Mouse (Mus musculus): Measurements from ENCODE around the gene Npb. TPM values are rescaled to one million over a fixed set of nuclear protein-coding genes. Genes with fewer than 3 reads are reported as not detected.

Gene Npb
- polyA plus RNA-seq, 1 experiment from 2014 or later, result 3.6 TPM

GRCm38 (mm10) chr11:120624680-120625111 lies 16.4 kb downstream of the Npb start:
- Histone ChIP-seq H3K27ac (ENCODE audit: low read depth, low read length) (peak overlapping the region; percentile 97), H3K9ac (ENCODE audit: low read depth, low read length) (peak overlapping the region; percentile 97), H3K9me3 (ENCODE audit: control insufficient read depth, low read length) (no peaks in the 10 kb centered on the region), H3K36me3 (ENCODE audit: control insufficient read depth, insufficient read depth, low read length) (peaks cover 34% of the 10 kb centered on the region), H3K4me3 (ENCODE audit: low read depth, low read length) (peak overlapping the region; percentile 100), H3K4me1 (replicated peaks; ENCODE audit: control insufficient read depth, insufficient read depth, low read length) (peaks cover 48% of the 10 kb centered on the region), H3K4me2 (peak overlapping the region; percentile 81), H3K27me3 (replicated peaks; ENCODE audit: control insufficient read depth, insufficient read depth, low read length) (no peaks in the 10 kb centered on the region)
- DNase-seq (ENCODE audit: low spot score) (peak; percentile 83), ATAC-seq (replicated peaks; ENCODE audit: low FRiP score) (peak; percentile 76)
- WGBS, result under 1% methylated on average over 46 of the region's 53 CpGs

- DNase-seq (ENCODE audit: low spot score) (no peak), ATAC-seq (replicated peaks; ENCODE audit: low FRiP score) (peak; percentile 18)
- 18% methylated on average over 5 of the region's 5 CpGs for WGBS
- no peaks in the 10 kb centered on the region for H3K9me3 ChIP-seq (ENCODE audit: control insufficient read depth, low read length)
- peak within 1 kb of the TSS; percentile 97 for H3K9ac ChIP-seq (ENCODE audit: low read depth, low read length)
- H3K36me3 ChIP-seq (ENCODE audit: control insufficient read depth, insufficient read depth, low read length), result peaks cover 30% of the 10 kb centered on the region
- H3K27me3 ChIP-seq (replicated peaks; ENCODE audit: control insufficient read depth, insufficient read depth, low read length), result no peaks in the 10 kb centered on the region
- peaks cover 54% of the 10 kb centered on the region for H3K4me1 ChIP-seq (replicated peaks; ENCODE audit: control insufficient read depth, insufficient read depth, low read length)
- peak within 1 kb of the TSS; percentile 97 for H3K27ac ChIP-seq (ENCODE audit: low read depth, low read length)
- peak within 1 kb of the TSS; percentile 81 for H3K4me2 ChIP-seq
- H3K4me3 ChIP-seq (ENCODE audit: low read depth, low read length), result peak within 1 kb of the TSS; percentile 100
These were observed 17.0 kb downstream of the Npb start, which contains the start of gene Sirt7 for GRCm38 (mm10) chr11:120625152-120625775. Gene Sirt7 (minus strand): TSS chr11:120625240.

GRCm38 (mm10) chr11:120626785-120627467 lies 18.6 kb downstream of the Npb start:
- peaks cover 70% of the 10 kb centered on the region for H3K4me1 ChIP-seq (replicated peaks; ENCODE audit: control insufficient read depth, insufficient read depth, low read length)

GRCm38 (mm10) chr11:120627468-120628300 lies 19.4 kb downstream of the Npb start:
- Histone ChIP-seq H3K36me3 (ENCODE audit: control insufficient read depth, insufficient read depth, low read length) (peaks cover 15% of the 10 kb centered on the region; the same call in 1 of the 2 replicates), H3K27ac (ENCODE audit: low read depth, low read length) (peak overlapping the region; percentile 63), H3K4me1 (replicated peaks; ENCODE audit: control insufficient read depth, insufficient read depth, low read length) (peaks cover 75% of the 10 kb centered on the region), H3K9ac (ENCODE audit: low read depth, low read length) (peak overlapping the region; percentile 47; the same call in 1 of the 2 replicates), H3K4me2 (peak overlapping the region; percentile 46), H3K9me3 (ENCODE audit: control insufficient read depth, low read length) (no peaks in the 10 kb centered on the region), H3K27me3 (replicated peaks; ENCODE audit: control insufficient read depth, insufficient read depth, low read length) (no peaks in the 10 kb centered on the region), H3K4me3 (ENCODE audit: low read depth, low read length) (peak overlapping the region; percentile 25; the same call in 1 of the 2 replicates)
- DNase-seq (ENCODE audit: low spot score) (no peak), ATAC-seq (replicated peaks; ENCODE audit: low FRiP score) (no peak)
- WGBS, result 55% methylated on average over 22 of the region's 22 CpGs

More at GRCm38 (mm10) chr11:120626785-120627467, 18.6 kb downstream of the Npb start:
- Histone ChIP-seq H3K4me2 (0 out of 2 replicates have a peak overlapping the region, but pooled peaks have one; percentile 46), H3K27me3 (replicated peaks; ENCODE audit: control insufficient read depth, insufficient read depth, low read length) (no peaks in the 10 kb centered on the region), H3K27ac (ENCODE audit: low read depth, low read length) (peak overlapping the region; percentile 63), H3K4me3 (ENCODE audit: low read depth, low read length) (no peak overlapping the region), H3K36me3 (ENCODE audit: control insufficient read depth, insufficient read depth, low read length) (peaks cover 17% of the 10 kb centered on the region; the same call in 1 of the 2 replicates), H3K9me3 (ENCODE audit: control insufficient read depth, low read length) (no peaks in the 10 kb centered on the region), H3K9ac (ENCODE audit: low read depth, low read length) (no peak overlapping the region)
- WGBS, result 87% methylated on average over 11 of the region's 11 CpGs
- ATAC-seq (replicated peaks; ENCODE audit: low FRiP score) (no peak), DNase-seq (ENCODE audit: low spot score) (no peak)

- DNase-seq (ENCODE audit: low spot score), result no peak
- ATAC-seq (replicated peaks; ENCODE audit: low FRiP score), result no peak
- H3K9me3 ChIP-seq (ENCODE audit: control insufficient read depth, low read length), result no peaks in the 10 kb centered on the region
- peaks cover 70% of the 10 kb centered on the region for H3K4me1 ChIP-seq (replicated peaks; ENCODE audit: control insufficient read depth, insufficient read depth, low read length)
- H3K27me3 ChIP-seq (replicated peaks; ENCODE audit: control insufficient read depth, insufficient read depth, low read length), result no peaks in the 10 kb centered on the region
- peaks cover 11% of the 10 kb centered on the region; the same call in 1 of the 2 replicates for H3K36me3 ChIP-seq (ENCODE audit: control insufficient read depth, insufficient read depth, low read length)
- no peak overlapping the region for H3K27ac ChIP-seq (ENCODE audit: low read depth, low read length)
- H3K4me2 ChIP-seq, result peak overlapping the region; percentile 95
- WGBS, result 89% methylated on average over 23 of the region's 23 CpGs
- peak overlapping the region; percentile 31 for H3K9ac ChIP-seq (ENCODE audit: low read depth, low read length)
- H3K4me3 ChIP-seq (ENCODE audit: low read depth, low read length), result peak overlapping the region; percentile 78
These were observed 20.5 kb downstream of the Npb start for GRCm38 (mm10) chr11:120628601-120629340.

- H3K9ac ChIP-seq (ENCODE audit: low read depth, low read length), result peak overlapping the region; percentile 92
- H3K4me1 ChIP-seq (replicated peaks; ENCODE audit: control insufficient read depth, insufficient read depth, low read length), result peaks cover 72% of the 10 kb centered on the region
- peak overlapping the region; percentile 94 for H3K27ac ChIP-seq (ENCODE audit: low read depth, low read length)
- H3K4me3 ChIP-seq (ENCODE audit: low read depth, low read length), result peak overlapping the region; percentile 78
- peaks cover 11% of the 10 kb centered on the region; the same call in 1 of the 2 replicates for H3K36me3 ChIP-seq (ENCODE audit: control insufficient read depth, insufficient read depth, low read length)
- WGBS, result 55% methylated on average over 23 of the region's 23 CpGs
- peak overlapping the region; percentile 95 for H3K4me2 ChIP-seq
- ATAC-seq (replicated peaks; ENCODE audit: low FRiP score) (no peak), DNase-seq (ENCODE audit: low spot score) (no peak)
- no peaks in the 10 kb centered on the region for H3K27me3 ChIP-seq (replicated peaks; ENCODE audit: control insufficient read depth, insufficient read depth, low read length)
- H3K9me3 ChIP-seq (ENCODE audit: control insufficient read depth, low read length), result no peaks in the 10 kb centered on the region
These were observed 21.1 kb downstream of the Npb start for GRCm38 (mm10) chr11:120629341-120629730.

- H3K27ac ChIP-seq (ENCODE audit: low read depth, low read length), result peak overlapping the region; percentile 94
- ATAC-seq (replicated peaks; ENCODE audit: low FRiP score) (0 out of 2 replicates have a peak, but pooled peaks have one; percentile 14), DNase-seq (ENCODE audit: low spot score) (no peak)
- peak overlapping the region; percentile 78 for H3K4me3 ChIP-seq (ENCODE audit: low read depth, low read length)
- peaks cover 11% of the 10 kb centered on the region; the same call in 1 of the 2 replicates for H3K36me3 ChIP-seq (ENCODE audit: control insufficient read depth, insufficient read depth, low read length)
- H3K9me3 ChIP-seq (ENCODE audit: control insufficient read depth, low read length), result no peaks in the 10 kb centered on the region
- H3K9ac ChIP-seq (ENCODE audit: low read depth, low read length), result peak overlapping the region; percentile 92
- peaks cover 73% of the 10 kb centered on the region for H3K4me1 ChIP-seq (replicated peaks; ENCODE audit: control insufficient read depth, insufficient read depth, low read length)
- no peaks in the 10 kb centered on the region for H3K27me3 ChIP-seq (replicated peaks; ENCODE audit: control insufficient read depth, insufficient read depth, low read length)
- WGBS, result 21% methylated on average over 7 of the region's 7 CpGs
- peak overlapping the region; percentile 95 for H3K4me2 ChIP-seq
These were observed 21.6 kb downstream of the Npb start for GRCm38 (mm10) chr11:120629911-120630310.

Measured in liver, embryonic 11.5 days (tissue).